Mouse (Mus musculus) G1E (cell line): ENCODE measurements around the gene Zmym4. TPM values are rescaled to one million over a fixed set of nuclear protein-coding genes. Genes with fewer than 3 reads are reported as not detected.
A peak's percentile ranks its signal among the peaks of the same experiment; 100 is the strongest.
"Not testable (repeated sequence)": the region's sequence is repeated elsewhere in the genome, so short reads cannot be mapped to it uniquely, and the experiment has no call there.

Experiments
- ATAC-seq: 2 replicates; pipeline ENCODE4 v1.8.0; 2016; ENCODE audit warnings: mild to moderate bottlenecking; ENCODE audit not compliant: insufficient number of reproducible peaks, poor library complexity, low FRiP score, severe bottlenecking; ENCODE audit errors: extremely low read depth
- DNase-seq: peaks from one replicate; pipeline ENCODE4 v3.0.0; 2012; ENCODE audit warnings: low spot score
- H3K27me3 ChIP-seq: 2 replicates; pipeline ENCODE4 v1.6.1; 2012; ENCODE audit warnings: mild to moderate bottlenecking, low read length, inconsistent platforms; ENCODE audit not compliant: insufficient read depth
- H3K36me3 ChIP-seq: replicated peaks from 2 replicates; pipeline ENCODE3; 2012; ENCODE audit warnings: mild to moderate bottlenecking, inconsistent platforms
- H3K4me1 ChIP-seq: 2 replicates; pipeline ENCODE4 v1.6.1; 2012; ENCODE audit warnings: low read depth, low read length, inconsistent platforms, mixed read lengths; ENCODE audit not compliant: insufficient read depth
- H3K4me3 ChIP-seq: 2 replicates; pipeline ENCODE4 v1.5.1; 2012; ENCODE audit warnings: low read depth, mild to moderate bottlenecking, inconsistent platforms, low read length, moderate library complexity, mixed read lengths
- H3K9me3 ChIP-seq: replicated peaks from 2 replicates; pipeline ENCODE4 v1.6.1; 2012; ENCODE audit warnings: inconsistent platforms
- CTCF ChIP-seq: IDR thresholded peaks from 2 replicates; pipeline ENCODE4 v1.5.1; 2012; ENCODE audit warnings: low read depth, low read length, inconsistent platforms, mixed read lengths
- GATA1 ChIP-seq: IDR thresholded peaks from 2 replicates; pipeline ENCODE4 v1.6.1; 2012; ENCODE audit warnings: borderline replicate concordance, low read length, inconsistent platforms, mixed read lengths
- GATA2 ChIP-seq: IDR thresholded peaks from 2 replicates; pipeline ENCODE4 v1.6.1; 2012; ENCODE audit warnings: low read depth, low read length, inconsistent platforms, borderline replicate concordance
- POLR2AphosphoS5 ChIP-seq: IDR thresholded peaks from 2 replicates; pipeline ENCODE4 v1.6.1; 2012; ENCODE audit warnings: low read depth, low read length, inconsistent platforms; ENCODE audit not compliant: insufficient replicate concordance
- TAL1 ChIP-seq: conservative IDR thresholded peaks from 2 replicates; pipeline ENCODE4 v1.6.1; 2012; ENCODE audit warnings: low read depth, low read length, inconsistent platforms, mixed read lengths
- polyA plus RNA-seq: library from polyadenylated mRNA; stranded (reverse); fragments of >175 nt; gene quantifications from 2 replicates; pipeline ENCODE4 v1.2.3, GENCODE M21; 2012
- total RNA-seq, 2 experiments: library from RNA; stranded (forward) in 1 of 2; stranded (reverse) in 1 of 2; fragments of 200-1000 nt in 1 of 2; fragments of >200 nt in 1 of 2; fragmentation: Nextera tagmentation in 1 of 2; gene quantifications; 2 replicates each; pipeline ENCODE4 v1.2.3; 2014 to 2017

Zmym4 gene
- total and polyA plus RNA-seq, 3 experiments, result 3.9 to 81.3 (median 54.7) TPM

GRCm38 (mm10) chr4:126977467-126977866 lies 9.5 kb upstream of the Zmym4 start:
- Histone ChIP-seq H3K4me1 (peaks cover 3% of the 10 kb centered on the region; the same call in 1 of the 2 replicates), H3K9me3 (no peaks in the 10 kb centered on the region), H3K27me3 (peaks cover 6% of the 10 kb centered on the region; the same call in 1 of the 2 replicates), H3K36me3 (no peaks in the 10 kb centered on the region), H3K4me3 (no peak overlapping the region)
- DNase-seq, result no peak
- TF ChIP-seq TAL1, result no peak
- no peak for TF ChIP-seq GATA1
- no peak for TF ChIP-seq GATA2
- no peak for TF ChIP-seq CTCF
- TF ChIP-seq POLR2AphosphoS5, result no peak
- ATAC-seq, result no peak

DNA sequence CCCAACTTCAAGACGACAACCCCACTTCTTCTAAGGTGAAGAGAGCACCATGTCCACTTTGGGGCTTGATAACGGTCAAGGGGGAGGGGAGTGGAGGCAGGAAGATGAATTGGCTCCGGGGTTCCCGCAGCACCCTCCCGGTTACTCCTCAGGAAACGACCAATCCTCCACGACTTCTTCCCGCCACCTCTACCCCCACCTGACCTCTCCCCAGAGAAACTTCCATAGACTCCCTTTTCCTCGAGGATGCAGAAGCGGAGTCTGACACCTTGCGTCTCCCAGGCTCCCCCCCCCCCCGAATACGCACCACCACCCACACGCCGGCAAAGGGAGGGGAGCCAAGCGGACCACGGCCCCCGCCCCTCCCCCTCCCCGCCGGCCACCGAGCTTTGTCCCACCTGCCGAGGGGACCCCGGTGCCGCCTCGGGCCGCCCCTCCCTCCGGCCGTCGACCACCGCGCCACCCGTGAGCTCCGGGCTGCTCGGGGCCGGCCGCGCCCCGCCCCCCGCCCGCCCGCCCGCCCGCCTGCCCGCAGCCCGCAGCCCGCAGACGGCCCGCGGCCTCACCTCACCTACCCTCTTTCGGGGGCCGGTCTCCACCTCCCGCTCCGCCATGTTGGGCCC lies 583 bp downstream of the Zmym4 start:
- Histone ChIP-seq H3K27me3 (peaks cover 2% of the 10 kb centered on the region; the same call in 1 of the 2 replicates), H3K9me3 (no peaks in the 10 kb centered on the region), H3K4me1 (peaks cover 17% of the 10 kb centered on the region), H3K4me3 (peak overlapping the region; percentile 85), H3K36me3 (peaks cover 3% of the 10 kb centered on the region)
- TF ChIP-seq GATA1 (no peak), POLR2AphosphoS5 (no peak), GATA2 (no peak), TAL1 (no peak), CTCF (no peak)
- no peak; the same call in 1 of the 2 replicates for ATAC-seq
- DNase-seq, result peak; percentile 61

GRCm38 (mm10) chr4:126958682-126959081 lies 9.3 kb downstream of the Zmym4 start:
- Histone ChIP-seq H3K4me3 (no peak overlapping the region), H3K4me1 (peaks cover 9% of the 10 kb centered on the region), H3K9me3 (no peaks in the 10 kb centered on the region), H3K36me3 (peaks cover 42% of the 10 kb centered on the region), H3K27me3 (no peaks in the 10 kb centered on the region)
- ATAC-seq (no peak), DNase-seq (no peak)
- TF ChIP-seq POLR2AphosphoS5 (no peak), GATA2 (no peak), CTCF (no peak), GATA1 (no peak), TAL1 (no peak)

- Histone ChIP-seq H3K4me3 (no peak overlapping the region), H3K27me3 (no peaks in the 10 kb centered on the region), H3K9me3 (no peaks in the 10 kb centered on the region), H3K4me1 (peaks cover 9% of the 10 kb centered on the region), H3K36me3 (peaks cover 39% of the 10 kb centered on the region)
- DNase-seq (no peak), ATAC-seq (no peak)
- TF ChIP-seq CTCF, result no peak
- TF ChIP-seq GATA1, result no peak
- TF ChIP-seq TAL1, result no peak
- no peak for TF ChIP-seq GATA2
- no peak for TF ChIP-seq POLR2AphosphoS5
Measured at GRCm38 (mm10) chr4:126958261-126958660, 9.7 kb downstream of the Zmym4 start.

- Histone ChIP-seq H3K27me3 (no peaks in the 10 kb centered on the region), H3K36me3 (peaks cover 39% of the 10 kb centered on the region), H3K4me3 (no peak overlapping the region), H3K9me3 (no peaks in the 10 kb centered on the region), H3K4me1 (peaks cover 9% of the 10 kb centered on the region)
- TF ChIP-seq GATA1, result no peak
- TF ChIP-seq CTCF, result no peak
- TF ChIP-seq POLR2AphosphoS5, result no peak
- no peak for TF ChIP-seq TAL1
- TF ChIP-seq GATA2, result no peak
- ATAC-seq, result no peak
- no peak for DNase-seq
Measured at GRCm38 (mm10) chr4:126957434-126957833, 10.5 kb downstream of the Zmym4 start.

GRCm38 (mm10) chr4:126950801-126951200 lies 17.1 kb downstream of the Zmym4 start:
- not testable (repeated sequence) for ATAC-seq, DNase-seq, H3K9me3 ChIP-seq, H3K4me3 ChIP-seq, H3K4me1 ChIP-seq, H3K27me3 ChIP-seq
- H3K36me3 ChIP-seq, result peaks cover 19% of the 10 kb centered on the region

DNA sequence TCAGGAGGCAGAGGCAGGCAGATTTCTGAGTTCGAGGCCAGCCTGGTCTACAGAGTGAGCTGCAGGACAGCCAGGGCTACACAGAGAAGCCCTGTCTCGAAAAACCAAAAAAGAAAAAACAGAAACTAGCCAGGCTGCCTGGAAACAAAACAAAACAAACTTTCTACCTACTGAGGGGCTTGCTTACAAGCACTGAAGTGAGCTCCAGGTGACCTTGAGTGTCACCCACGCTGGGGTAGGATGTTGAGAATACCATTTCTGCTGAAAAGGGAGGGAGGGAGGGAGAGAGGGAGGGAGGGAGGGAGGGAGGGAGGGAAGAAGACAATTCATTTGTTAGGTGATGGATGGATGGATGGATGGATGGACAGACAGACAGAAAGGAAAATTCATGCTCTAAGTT lies 24.5 kb downstream of the Zmym4 start:
- Histone ChIP-seq H3K4me1 (no peaks in the 10 kb centered on the region), H3K4me3 (no peak overlapping the region), H3K36me3 (peaks cover 24% of the 10 kb centered on the region), H3K27me3 (no peaks in the 10 kb centered on the region), H3K9me3 (no peaks in the 10 kb centered on the region)
- no peak for ATAC-seq
- TF ChIP-seq GATA2 (no peak), CTCF (no peak), GATA1 (no peak), TAL1 (no peak), POLR2AphosphoS5 (no peak)
- no peak for DNase-seq
